Mouse (Mus musculus): ENCODE measurements around the gene Ostc. TPM values are rescaled to one million over a fixed set of nuclear protein-coding genes. Genes with fewer than 3 reads are reported as not detected.

Gene Ostc
- polyA plus RNA-seq, 1 experiment from 2014 or later, result 359 TPM

GRCm38 (mm10) chr3:130683836-130684235, 25.4 kb downstream of the Ostc start:
- no peak for TF ChIP-seq CTCF (IDR thresholded peaks at IDR 0.05; ENCODE audit: low read depth)

GRCm38 (mm10) chr3:130682183-130682582, 27.1 kb downstream of the Ostc start:
- no peak overlapping the region for H3K4me2 ChIP-seq (ENCODE audit: low read length)
- H3K27me3 ChIP-seq (ENCODE audit: insufficient read depth, low read length), result no peaks in the 10 kb centered on the region
- no peak for TF ChIP-seq CTCF (IDR thresholded peaks at IDR 0.05; ENCODE audit: low read depth)
- H3K36me3 ChIP-seq (ENCODE audit: insufficient read depth, low read length), result no peaks in the 10 kb centered on the region
- H3K27ac ChIP-seq, result no peak overlapping the region
- 81% methylated on average over 9 of the region's 9 CpGs for WGBS
- no peaks in the 10 kb centered on the region for H3K9me3 ChIP-seq (replicated peaks; ENCODE audit: low read length)
- H3K9ac ChIP-seq (ENCODE audit: low read depth, low read length), result no peak overlapping the region
- no peak for DNase-seq (ENCODE audit: low spot score)
- ATAC-seq (replicated peaks; ENCODE audit: low FRiP score, low read depth), result no peak
- H3K4me3 ChIP-seq (replicated peaks; ENCODE audit: low read depth, low read length), result no peak overlapping the region
- no peaks in the 10 kb centered on the region for H3K4me1 ChIP-seq (replicated peaks; ENCODE audit: insufficient read depth, low read length)

More at GRCm38 (mm10) chr3:130683836-130684235, 25.4 kb downstream of the Ostc start:
- DNase-seq (ENCODE audit: low spot score), result no peak
- 86% methylated on average over 8 of the region's 8 CpGs for WGBS
- no peaks in the 10 kb centered on the region for H3K36me3 ChIP-seq (ENCODE audit: insufficient read depth, low read length)
- no peak overlapping the region for H3K4me3 ChIP-seq (replicated peaks; ENCODE audit: low read depth, low read length)
- no peak overlapping the region for H3K9ac ChIP-seq (ENCODE audit: low read depth, low read length)
- ATAC-seq (replicated peaks; ENCODE audit: low FRiP score, low read depth), result no peak
- no peak overlapping the region for H3K4me2 ChIP-seq (ENCODE audit: low read length)
- H3K4me1 ChIP-seq (replicated peaks; ENCODE audit: insufficient read depth, low read length), result no peaks in the 10 kb centered on the region
- H3K9me3 ChIP-seq (replicated peaks; ENCODE audit: low read length), result no peaks in the 10 kb centered on the region
- no peak overlapping the region for H3K27ac ChIP-seq
- H3K27me3 ChIP-seq (ENCODE audit: insufficient read depth, low read length), result no peaks in the 10 kb centered on the region

GRCm38 (mm10) chr3:130681226-130681625, 28.0 kb downstream of the Ostc start:
- Histone ChIP-seq H3K27ac (no peak overlapping the region), H3K4me3 (replicated peaks; ENCODE audit: low read depth, low read length) (no peak overlapping the region), H3K36me3 (ENCODE audit: insufficient read depth, low read length) (no peaks in the 10 kb centered on the region), H3K4me2 (ENCODE audit: low read length) (no peak overlapping the region), H3K9ac (ENCODE audit: low read depth, low read length) (no peak overlapping the region), H3K9me3 (replicated peaks; ENCODE audit: low read length) (no peaks in the 10 kb centered on the region), H3K27me3 (ENCODE audit: insufficient read depth, low read length) (no peaks in the 10 kb centered on the region), H3K4me1 (replicated peaks; ENCODE audit: insufficient read depth, low read length) (no peaks in the 10 kb centered on the region)
- ATAC-seq (replicated peaks; ENCODE audit: low FRiP score, low read depth) (no peak), DNase-seq (ENCODE audit: low spot score) (no peak)
- TF ChIP-seq CTCF (IDR thresholded peaks at IDR 0.05; ENCODE audit: low read depth), result no peak
- 65% methylated on average over 2 of the region's 2 CpGs for WGBS

- Histone ChIP-seq H3K27me3 (ENCODE audit: insufficient read depth, low read length) (no peaks in the 10 kb centered on the region), H3K36me3 (ENCODE audit: insufficient read depth, low read length) (no peaks in the 10 kb centered on the region), H3K27ac (no peak overlapping the region), H3K9me3 (replicated peaks; ENCODE audit: low read length) (no peaks in the 10 kb centered on the region), H3K9ac (ENCODE audit: low read depth, low read length) (no peak overlapping the region), H3K4me1 (replicated peaks; ENCODE audit: insufficient read depth, low read length) (no peaks in the 10 kb centered on the region), H3K4me3 (replicated peaks; ENCODE audit: low read depth, low read length) (no peak overlapping the region), H3K4me2 (ENCODE audit: low read length) (no peak overlapping the region)
- WGBS, result 94% methylated on average over 19 of the region's 19 CpGs
- TF ChIP-seq CTCF (IDR thresholded peaks at IDR 0.05; ENCODE audit: low read depth), result no peak
- ATAC-seq (replicated peaks; ENCODE audit: low FRiP score, low read depth), result no peak
- no peak for DNase-seq (ENCODE audit: low spot score)
These were observed 31.4 kb downstream of the Ostc start for GRCm38 (mm10) chr3:130677671-130678460.

- 64% methylated on average over 14 of the region's 14 CpGs for WGBS
These were observed 38.0 kb downstream of the Ostc start for GRCm38 (mm10) chr3:130671291-130671690.

GRCm38 (mm10) chr3:130662496-130662895, 46.7 kb downstream of the Ostc start:
- Histone ChIP-seq H3K36me3 (ENCODE audit: insufficient read depth, low read length) (no peaks in the 10 kb centered on the region), H3K4me3 (replicated peaks; ENCODE audit: low read depth, low read length) (no peak overlapping the region), H3K4me2 (ENCODE audit: low read length) (no peak overlapping the region), H3K9ac (ENCODE audit: low read depth, low read length) (no peak overlapping the region), H3K27me3 (ENCODE audit: insufficient read depth, low read length) (no peaks in the 10 kb centered on the region), H3K4me1 (replicated peaks; ENCODE audit: insufficient read depth, low read length) (no peaks in the 10 kb centered on the region), H3K9me3 (replicated peaks; ENCODE audit: low read length) (no peaks in the 10 kb centered on the region), H3K27ac (no peak overlapping the region)
- DNase-seq (ENCODE audit: low spot score), result no peak
- no peak for TF ChIP-seq CTCF (IDR thresholded peaks at IDR 0.05; ENCODE audit: low read depth)
- ATAC-seq (replicated peaks; ENCODE audit: low FRiP score, low read depth), result no peak
- 89% methylated on average over 3 of the region's 3 CpGs for WGBS

More at GRCm38 (mm10) chr3:130671291-130671690, 38.0 kb downstream of the Ostc start:
- H3K36me3 ChIP-seq (ENCODE audit: insufficient read depth, low read length), result no peaks in the 10 kb centered on the region
- TF ChIP-seq CTCF (IDR thresholded peaks at IDR 0.05; ENCODE audit: low read depth), result no peak
- H3K4me1 ChIP-seq (replicated peaks; ENCODE audit: insufficient read depth, low read length), result no peaks in the 10 kb centered on the region
- no peak overlapping the region for H3K9ac ChIP-seq (ENCODE audit: low read depth, low read length)
- no peak overlapping the region for H3K27ac ChIP-seq
- DNase-seq (ENCODE audit: low spot score) (no peak), ATAC-seq (replicated peaks; ENCODE audit: low FRiP score, low read depth) (no peak)
- H3K4me2 ChIP-seq (ENCODE audit: low read length), result no peak overlapping the region
- H3K27me3 ChIP-seq (ENCODE audit: insufficient read depth, low read length), result no peaks in the 10 kb centered on the region
- no peaks in the 10 kb centered on the region for H3K9me3 ChIP-seq (replicated peaks; ENCODE audit: low read length)
- H3K4me3 ChIP-seq (replicated peaks; ENCODE audit: low read depth, low read length), result no peak overlapping the region

All from kidney, postnatal 0 days (tissue).